Mouse (Mus musculus): ENCODE results near the gene Gm45808.

- no peak for TF ChIP-seq GATA1 (IDR thresholded peaks at IDR 0.05; ENCODE audit: borderline replicate concordance, low read length)
- no peak for TF ChIP-seq FLI1 (IDR thresholded peaks at IDR 0.05; ENCODE audit: low read length)
Measured at GRCm38 (mm10) chr7:45520605-45521004, 34.0 kb upstream of the Gm45808 start.

Data from megakaryocyte, embryonic 14.5 days (primary cell).